Mouse (Mus musculus) hindbrain, postnatal 0 days (tissue): ENCODE measurements around the gene Myo1f. TPM values are rescaled to one million over a fixed set of nuclear protein-coding genes. Genes with fewer than 3 reads are reported as not detected.
A peak's percentile ranks its signal among the peaks of the same experiment; 100 is the strongest.

Source experiments
- ATAC-seq: fragments of 200-750 bp; cut with Nextera tagmentation; 2 replicates; pipeline ENCODE4 v1.8.0; 2017; ENCODE audit warnings: mild to moderate bottlenecking, moderate TSS enrichment, moderate library complexity
- DNase-seq: peaks from one replicate; pipeline ENCODE4 v3.0.0-alpha.2; 2015; ENCODE audit warnings: low spot score
- H3K27ac ChIP-seq: fragments of 300-500 bp; sonication (generic); 2 replicates; pipeline ENCODE4 v1.5.1; 2014; ENCODE audit warnings: mild to moderate bottlenecking
- H3K27me3 ChIP-seq: fragments of 300-500 bp; sonication (generic); 2 replicates; pipeline ENCODE4 v1.6.1; 2014; ENCODE audit warnings: low read length, mixed read lengths; ENCODE audit not compliant: insufficient read depth
- H3K36me3 ChIP-seq: fragments of 300-500 bp; sonication (generic); 2 replicates; pipeline ENCODE4 v1.6.1; 2014; ENCODE audit warnings: low read length, mixed read lengths; ENCODE audit not compliant: insufficient read depth
- H3K4me1 ChIP-seq: fragments of 300-500 bp; sonication (generic); 2 replicates; pipeline ENCODE4 v1.6.1; 2014; ENCODE audit warnings: antibody characterized with exemption, low read length, mixed read lengths; ENCODE audit not compliant: insufficient read depth
- H3K4me2 ChIP-seq: fragments of 300-500 bp; sonication (generic); 2 replicates; pipeline ENCODE4 v1.6.1; 2014; ENCODE audit warnings: low read depth, mild to moderate bottlenecking, low read length, moderate library complexity, mixed read lengths
- H3K4me3 ChIP-seq: fragments of 300-500 bp; sonication (generic); 2 replicates; pipeline ENCODE4 v1.5.1; 2014; ENCODE audit warnings: low read length
- H3K9ac ChIP-seq: fragments of 300-500 bp; sonication (generic); replicated peaks from 2 replicates; pipeline ENCODE4 v1.6.1; 2014; ENCODE audit warnings: mild to moderate bottlenecking, low read length, moderate library complexity, mixed read lengths
- H3K9me3 ChIP-seq: fragments of 300-500 bp; sonication (generic); 2 replicates; pipeline ENCODE4 v1.6.1; 2016; ENCODE audit warnings: low read length, mixed read lengths
- CTCF ChIP-seq: IDR thresholded peaks from 2 replicates; pipeline ENCODE4 v1.5.1; 2016; ENCODE audit warnings: antibody characterized with exemption, control low read depth, low read depth
- WGBS: fragments of 180-500 bp; shearing (Covaris S2); extraction: QIAGEN DNeasy Blood & Tissue Kit; methylation state at CpG from one replicate; pipeline ENCODE4 v1.1.7; 2014; 5-methylcytosine and 5-hydroxymethylcytosine counted together
- polyA plus RNA-seq: library from polyadenylated mRNA; unstranded; fragments of >200 nt; fragmentation: Nextera tagmentation; extraction: Ambion mirVana; gene quantifications from 2 replicates; pipeline ENCODE4 v1.2.1, GENCODE M21; 2015
- total RNA-seq: library from RNA; depleted of rRNA; stranded (reverse); fragments of >200 nt; gene quantifications from 2 replicates; pipeline ENCODE4 v1.2.3, GENCODE M21; 2014; rRNA removed

Gene Myo1f
- total and polyA plus RNA-seq, 2 experiments from 2014 or later = 1.2 to 2.6 TPM

GRCm38 (mm10) chr17:33639743-33640142 lies 84.2 kb downstream of the Myo1f start:
- peaks cover 10% of the 10 kb centered on the region; the same call in 1 of the 2 replicates for H3K36me3 ChIP-seq
- ATAC-seq = no peak

GRCm38 (mm10) chr17:33644068-33644467 lies 88.6 kb downstream of the Myo1f start:
- no peak overlapping the region for H3K4me3 ChIP-seq
- no peak overlapping the region for H3K27ac ChIP-seq
- no peak for DNase-seq
- H3K4me1 ChIP-seq = no peaks in the 10 kb centered on the region
- H3K36me3 ChIP-seq = peaks cover 44% of the 10 kb centered on the region
- no peaks in the 10 kb centered on the region for H3K27me3 ChIP-seq
- no peak overlapping the region for H3K9ac ChIP-seq
- no peaks in the 10 kb centered on the region for H3K9me3 ChIP-seq
- WGBS = 93% methylated on average over 4 of the region's 4 CpGs
- ATAC-seq = no peak
- no peak overlapping the region for H3K4me2 ChIP-seq
- TF ChIP-seq CTCF = no peak

More at GRCm38 (mm10) chr17:33639743-33640142, 84.2 kb downstream of the Myo1f start:
- TF ChIP-seq CTCF = no peak
- Histone ChIP-seq H3K4me3 (no peak overlapping the region), H3K4me1 (no peaks in the 10 kb centered on the region), H3K27ac (no peak overlapping the region), H3K27me3 (no peaks in the 10 kb centered on the region), H3K4me2 (no peak overlapping the region), H3K9me3 (no peaks in the 10 kb centered on the region), H3K9ac (no peak overlapping the region)
- DNase-seq = no peak
- WGBS = 71% methylated on average over 6 of the region's 6 CpGs

- no peaks in the 10 kb centered on the region for H3K9me3 ChIP-seq
- 92% methylated on average over 8 of the region's 8 CpGs for WGBS
Observed at GRCm38 (mm10) chr17:33645073-33645472, 89.6 kb downstream of the Myo1f start.

GRCm38 (mm10) chr17:33649781-33650475 lies 94.4 kb downstream of the Myo1f start:
- H3K4me1 ChIP-seq = no peaks in the 10 kb centered on the region
- peak; percentile 49 for ATAC-seq
- H3K9me3 ChIP-seq = no peaks in the 10 kb centered on the region
- no peak overlapping the region for H3K4me2 ChIP-seq
- no peaks in the 10 kb centered on the region for H3K27me3 ChIP-seq
- H3K4me3 ChIP-seq = no peak overlapping the region
- DNase-seq = no peak
- no peak overlapping the region for H3K9ac ChIP-seq
- no peak overlapping the region for H3K27ac ChIP-seq
- no peak for TF ChIP-seq CTCF
- 98% methylated on average over 34 of the region's 34 CpGs for WGBS
- peaks cover 61% of the 10 kb centered on the region for H3K36me3 ChIP-seq

More at GRCm38 (mm10) chr17:33645073-33645472, 89.6 kb downstream of the Myo1f start:
- TF ChIP-seq CTCF = no peak
- H3K4me1 ChIP-seq = no peaks in the 10 kb centered on the region
- H3K4me2 ChIP-seq = no peak overlapping the region
- peaks cover 54% of the 10 kb centered on the region for H3K36me3 ChIP-seq
- no peak overlapping the region for H3K27ac ChIP-seq
- no peak overlapping the region for H3K9ac ChIP-seq
- no peak overlapping the region for H3K4me3 ChIP-seq
- ATAC-seq (no peak), DNase-seq (no peak)
- H3K27me3 ChIP-seq = no peaks in the 10 kb centered on the region

Other genes starting within 250 kb of the Myo1f start
- gene Zfp81, start 196.8 kb upstream of the Myo1f start, total RNA-seq = 14.1 and 19.3 TPM in 2 replicates
- gene Zfp81, start 196.8 kb upstream of the Myo1f start, polyA plus RNA-seq = 14.1 and 14.5 TPM in 2 replicates
- gene Zfp101, start 161.1 kb upstream of the Myo1f start, total RNA-seq = 4.4 and 5.2 TPM in 2 replicates
- 11.1 and 11.2 TPM in 2 replicates for gene Zfp101, start 161.1 kb upstream of the Myo1f start, polyA plus RNA-seq
- gene Actl9, start 122.8 kb upstream of the Myo1f start, total RNA-seq = not detected in 2 replicates
- not detected in 2 replicates for gene Actl9, start 122.8 kb upstream of the Myo1f start, polyA plus RNA-seq
- gene Adamts10, start 31.5 kb upstream of the Myo1f start, total RNA-seq = 49.3 and 56.4 TPM in 2 replicates
- 35.6 and 35.9 TPM in 2 replicates for gene Adamts10, start 31.5 kb upstream of the Myo1f start, polyA plus RNA-seq
- 49.0 and 65.1 TPM in 2 replicates for gene Zfp414, start 73.4 kb downstream of the Myo1f start, total RNA-seq
- gene Zfp414, start 73.4 kb downstream of the Myo1f start, polyA plus RNA-seq = 70.9 and 73.8 TPM in 2 replicates
- not detected in 2 replicates for gene Pram1, start 82.3 kb downstream of the Myo1f start, total RNA-seq
- gene Pram1, start 82.3 kb downstream of the Myo1f start, polyA plus RNA-seq = 0.30 TPM in 2 replicates
- 49.2 and 55.7 TPM in 2 replicates for gene Hnrnpm, start 131.2 kb downstream of the Myo1f start, total RNA-seq
- gene Hnrnpm, start 131.2 kb downstream of the Myo1f start, polyA plus RNA-seq = 124 and 133 TPM in 2 replicates
- 118 and 137 TPM in 2 replicates for gene March2, start 163.0 kb downstream of the Myo1f start, total RNA-seq
- gene March2, start 163.0 kb downstream of the Myo1f start, polyA plus RNA-seq = 73.8 and 77.1 TPM in 2 replicates
- 123 and 163 TPM in 2 replicates for gene Rab11b, start 204.8 kb downstream of the Myo1f start, total RNA-seq
- 546 and 583 TPM in 2 replicates for gene Rab11b, start 204.8 kb downstream of the Myo1f start, polyA plus RNA-seq
- 24.0 and 24.7 TPM in 2 replicates for gene Angptl4, start 226.1 kb downstream of the Myo1f start, total RNA-seq
- gene Angptl4, start 226.1 kb downstream of the Myo1f start, polyA plus RNA-seq = 31.9 and 37.5 TPM in 2 replicates